Comparison of ENCODE assay signal across 12 mouse cellular contexts in the genomic region with DNA sequence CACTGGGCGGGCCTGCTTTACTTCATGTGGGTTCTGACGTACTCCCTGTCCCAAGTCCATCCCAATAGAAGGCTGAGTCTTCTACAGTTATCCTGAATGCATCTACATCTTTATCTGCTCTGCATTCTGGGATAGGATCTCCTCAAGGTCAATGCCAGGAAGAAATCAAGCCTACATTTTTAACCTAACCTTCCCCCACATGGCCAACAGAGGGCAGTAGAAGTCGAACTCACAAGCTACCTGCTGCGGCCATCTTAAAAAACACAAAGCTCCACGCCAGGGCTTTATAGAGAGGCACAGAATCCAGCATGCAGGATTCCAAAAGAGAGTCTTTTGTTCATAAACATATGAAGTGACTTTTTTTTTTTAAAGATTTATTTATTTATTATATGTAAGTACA. TPM values are rescaled to one million over a fixed set of nuclear protein-coding genes. Genes with fewer than 3 reads are reported as not detected.
A peak's percentile ranks its signal among the peaks of the same experiment; 100 is the strongest.
DNase-seq lines count a peak whose midpoint lies in the region; ATAC-seq and TF ChIP-seq lines count a peak whose summit lies in the region.
"Had no signal": no experiment of that assay in that cellular context is flagged by ENCODE, and none has a peak within 500 bp of the region (broad histone marks: within the 10 kb centered on the region; RNA-seq: fewer than 3 reads in every experiment).

No protein-coding gene starts in this region.

- H3K27me3 ChIP-seq in heart, embryonic 10.5 days (ENCODE audit: insufficient read depth, poor library complexity, severe bottlenecking): no peaks in the 10 kb centered on the region
- H3K27me3 ChIP-seq: liver, embryonic 13.5 days had no signal

- peak; percentile 71 for ATAC-seq in CD4-positive, CD25-positive, alpha-beta regulatory T cell, adult 4 months
- peak; percentile 71 for ATAC-seq in megakaryocyte, adult 5-6 weeks (ENCODE audit: poor library complexity, severe bottlenecking)

- no peaks in the 10 kb centered on the region for H3K36me3 ChIP-seq in heart, embryonic 10.5 days
- H3K36me3 ChIP-seq: liver, embryonic 13.5 days had no signal

- peak; percentile 17 for DNase-seq in heart, postnatal 4 days
- no peak for DNase-seq in heart, embryonic 10.5 days (ENCODE audit: low spot score)
- DNase-seq in left cerebral cortex, postnatal 36 days (ENCODE audit: low spot score in 2 of 2): no peak
- no peak for DNase-seq in heart, adult 9 months (ENCODE audit: low spot score in 2 of 2)
- no peak for DNase-seq in left cerebral cortex, postnatal 10 days (ENCODE audit: extremely low spot score in 1 of 2, low spot score in 2 of 2)
- DNase-seq: liver, embryonic 13.5 days; right cerebral cortex, postnatal 14 days had no signal

- peak; percentile 35 for TF ChIP-seq CTCF in bone marrow macrophage, adult 2 months (IDR thresholded peaks at IDR 0.05; ENCODE audit: low read depth, low read length)

- no peak overlapping the region for H3K27ac ChIP-seq in heart, embryonic 10.5 days
- H3K27ac ChIP-seq in bone marrow macrophage, adult 2 months (ENCODE audit: insufficient read depth, low read depth, low read length): no peak overlapping the region

- H3K9me3 ChIP-seq in heart, embryonic 10.5 days: no peaks in the 10 kb centered on the region
- H3K9me3 ChIP-seq: liver, embryonic 13.5 days had no signal

- 67% methylated on average over 5 of the region's 5 CpGs for WGBS in heart, embryonic 10.5 days

- TF ChIP-seq POLR2A in bone marrow macrophage, adult 2 months (IDR thresholded peaks at IDR 0.05; ENCODE audit: borderline replicate concordance, low read depth, low read length): no peak

- intact Hi-C loops in left cerebral cortex, postnatal 36 days (cut with DNase I): no loop called here
- intact Hi-C loops in left cerebral cortex, postnatal 10 days (cut with DNase I): no loop called here

- H3K4me3 ChIP-seq in heart, embryonic 10.5 days: no peak overlapping the region
- H3K4me3 ChIP-seq in bone marrow macrophage, adult 2 months (ENCODE audit: insufficient read depth, low read length): no peak overlapping the region
- H3K4me3 ChIP-seq: liver, embryonic 13.5 days had no signal

- H3K4me1 ChIP-seq in heart, embryonic 10.5 days: peaks cover 6% of the 10 kb centered on the region
- no peaks in the 10 kb centered on the region for H3K4me1 ChIP-seq in bone marrow macrophage, adult 2 months (ENCODE audit: control insufficient read depth, insufficient read depth, low read length)

RNA-seq across cellular contexts. Expression of a gene that starts 25.1 kb away (rescaled TPM):
- total RNA-seq in heart, postnatal 4 days (2021): not detected
- not detected in 2 replicates for polyA plus RNA-seq in heart, embryonic 10.5 days (2016; fragmentation: Nextera tagmentation; extraction: Ambion mirVana)
- polyA plus RNA-seq in CD4-positive, CD25-positive, alpha-beta regulatory T cell, adult 4 months (2017; shearing (Covaris generic)): not detected
- not detected in 2 replicates for polyA plus RNA-seq in bone marrow macrophage, adult 2 months (2012; ENCODE audit: insufficient read depth, insufficient read length, missing spikeins)
- not detected in 2 replicates for total RNA-seq in megakaryocyte, adult 5-6 weeks (2015)
- not detected in 2 replicates for total RNA-seq in megakaryocyte, adult 5-6 weeks (2017)
- total RNA-seq in left cerebral cortex, postnatal 36 days (2021): not detected
- total RNA-seq in left cerebral cortex, postnatal 10 days (2021): under 1 TPM in 1 of 2 experiments, not detected in 1; 0.24 TPM
- total RNA-seq: adrenal gland, adult 18-20 months had no signal
- polyA plus RNA-seq: heart, embryonic 14.5 days; liver, embryonic 13.5 days had no signal

RNA-seq across cellular contexts. Expression of a gene that starts 30.0 kb away (rescaled TPM):
- total RNA-seq in heart, postnatal 4 days (2021): 10 to 100 TPM; 12.6 to 12.7 TPM
- polyA plus RNA-seq in heart, embryonic 10.5 days (2016; fragmentation: Nextera tagmentation; extraction: Ambion mirVana): 37.9 and 40.3 TPM in 2 replicates
- 10 to 100 TPM; 45.5 to 47.1 TPM for polyA plus RNA-seq in CD4-positive, CD25-positive, alpha-beta regulatory T cell, adult 4 months (2017; shearing (Covaris generic))
- polyA plus RNA-seq in bone marrow macrophage, adult 2 months (2012; ENCODE audit: insufficient read depth, insufficient read length, missing spikeins): 13.5 and 15.1 TPM in 2 replicates
- 20.6 and 24.1 TPM in 2 replicates for total RNA-seq in megakaryocyte, adult 5-6 weeks (2015)
- 16.1 and 18.6 TPM in 2 replicates for total RNA-seq in megakaryocyte, adult 5-6 weeks (2017)
- 10 to 100 TPM; 26.1 to 29.5 TPM for total RNA-seq in left cerebral cortex, postnatal 36 days (2021)
- 10 to 100 TPM; 36.1 to 39.4 TPM for total RNA-seq in left cerebral cortex, postnatal 10 days (2021)

RNA-seq across cellular contexts. Expression of a gene that starts 35.5 kb away (rescaled TPM):
- 10 to 100 TPM; 27.8 to 28.6 TPM for total RNA-seq in heart, postnatal 4 days (2021)
- 28.9 and 42.5 TPM in 2 replicates for polyA plus RNA-seq in heart, embryonic 10.5 days (2016; fragmentation: Nextera tagmentation; extraction: Ambion mirVana)
- polyA plus RNA-seq in CD4-positive, CD25-positive, alpha-beta regulatory T cell, adult 4 months (2017; shearing (Covaris generic)): 10 to 100 TPM; 15.5 to 18.1 TPM
- polyA plus RNA-seq in bone marrow macrophage, adult 2 months (2012; ENCODE audit: insufficient read depth, insufficient read length, missing spikeins): 11.0 and 12.9 TPM in 2 replicates
- total RNA-seq in megakaryocyte, adult 5-6 weeks (2015): 7.1 and 9.5 TPM in 2 replicates
- 7.1 and 10.2 TPM in 2 replicates for total RNA-seq in megakaryocyte, adult 5-6 weeks (2017)
- total RNA-seq in left cerebral cortex, postnatal 36 days (2021): 10 to 100 TPM; 57.7 to 67.6 TPM
- 10 to 100 TPM; 63.8 to 66.6 TPM for total RNA-seq in left cerebral cortex, postnatal 10 days (2021)
